Mouse (Mus musculus) MEL (cell line): ENCODE results near the gene Prss48.
"Not testable (repeated sequence)": the region's sequence is repeated elsewhere in the genome, so short reads cannot be mapped to it uniquely, and the experiment has no call there.

Experiments used
- CTCF ChIP-seq, 3 experiments: IDR thresholded peaks in 2 of 3; conservative IDR thresholded peaks in 1 of 3; 2 replicates each; pipeline ENCODE4 v1.5.1; 2011 to 2012; ENCODE audit warnings: low read length in 3 of 3, low read depth in 2 of 3, mild to moderate bottlenecking in 2 of 3, improper control_type of control experiment in 1 of 3, inconsistent platforms in 1 of 3, mixed read lengths in 1 of 3, moderate library complexity in 1 of 3; ENCODE audit not compliant: control insufficient read depth in 1 of 3, insufficient read depth in 1 of 3, poor library complexity in 1 of 3, severe bottlenecking in 1 of 3
- ETS1 ChIP-seq: IDR thresholded peaks from 2 replicates; pipeline ENCODE4 v1.6.1; 2012; ENCODE audit warnings: low read depth, mild to moderate bottlenecking, inconsistent platforms, low read length, improper control_type of control experiment, moderate library complexity
- POLR2A ChIP-seq, 2 experiments: IDR thresholded peaks; 2 replicates each; pipeline ENCODE4 v1.6.1; 2011 to 2012; ENCODE audit warnings: low read length in 2 of 2, mild to moderate bottlenecking in 2 of 2, control low read depth in 1 of 2, improper control_type of control experiment in 1 of 2, low read depth in 1 of 2, moderate library complexity in 1 of 2; ENCODE audit not compliant: control insufficient read depth in 1 of 2, insufficient read depth in 1 of 2, poor library complexity in 1 of 2

DNA sequence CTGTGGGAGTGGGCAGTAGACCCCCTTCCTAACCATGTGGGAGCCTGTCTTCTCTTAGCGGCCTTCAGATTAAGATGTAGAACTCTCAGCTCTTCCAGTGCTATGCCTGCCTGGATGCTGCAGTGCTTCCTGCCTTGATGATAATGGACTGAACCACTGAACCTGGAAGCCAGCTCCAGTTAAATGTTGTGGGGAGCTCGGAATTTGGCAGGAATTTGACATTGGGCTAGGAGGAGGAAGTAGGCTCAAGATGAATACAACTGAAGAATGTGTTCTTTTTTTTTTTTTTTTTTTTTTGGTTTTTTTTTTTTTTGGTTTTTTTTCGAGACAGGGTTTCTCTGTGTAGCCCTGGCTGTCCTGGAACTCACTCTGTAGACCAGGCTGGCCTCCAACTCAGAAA lies 20.5 kb downstream of the Prss48 start:
- TF ChIP-seq CTCF (IDR thresholded peaks at IDR 0.05 in 2 of 3, conservative IDR thresholded peaks at IDR 0.05 in 1 of 3; ENCODE audit: control insufficient read depth in 1 of 3, insufficient read depth in 1 of 3, low read depth in 2 of 3, low read length in 3 of 3, poor library complexity in 1 of 3, severe bottlenecking in 1 of 3); POLR2A (IDR thresholded peaks at IDR 0.05; ENCODE audit: control insufficient read depth in 1 of 2, insufficient read depth in 1 of 2, low read depth in 1 of 2, low read length in 2 of 2, poor library complexity in 1 of 2); ETS1: not testable (repeated sequence)
